Mouse (Mus musculus) brain, embryonic 14.5 days (tissue): ENCODE measurements at regions not wholly inside any gene's neighbourhood (a gene's known extent, or its start where the extent isn't known, plus 50 kb on each side); places are given as distances from the start of the nearest gene placed in this dataset.

Experiments used
- CTCF ChIP-seq: fragments of 200-500 bp; IDR thresholded peaks from 2 replicates; pipeline ENCODE4 v1.5.1; 2012; ENCODE audit warnings: inconsistent platforms, mild to moderate bottlenecking, moderate library complexity, borderline replicate concordance; ENCODE audit not compliant: insufficient read depth, insufficient read length; ENCODE audit errors: extremely low read depth
- POLR2A ChIP-seq: fragments of 200-500 bp; IDR thresholded peaks from 2 replicates; pipeline ENCODE4 v1.6.1; 2012; ENCODE audit warnings: mild to moderate bottlenecking, inconsistent platforms, borderline replicate concordance; ENCODE audit not compliant: poor library complexity, insufficient read depth, insufficient read length, severe bottlenecking; ENCODE audit errors: extremely low read depth

GRCm38 (mm10) chr17:14475778-14476647 lies 196.7 kb downstream of the Smoc2 start:
- TF ChIP-seq POLR2A = no peak
- TF ChIP-seq CTCF = no peak
